Mouse (Mus musculus): ENCODE measurements around the gene Def6. TPM values are rescaled to one million over a fixed set of nuclear protein-coding genes. Genes with fewer than 3 reads are reported as not detected.

Gene Def6
- polyA plus RNA-seq, 1 experiment from 2014 or later, result 27.3 TPM

GRCm38 (mm10) chr17:28180331-28180730, 27.2 kb upstream of the Def6 start:
- Histone ChIP-seq H3K27me3 (replicated peaks; ENCODE audit: control insufficient read depth, insufficient read depth, low read length) (no peaks in the 10 kb centered on the region), H3K4me1 (replicated peaks; ENCODE audit: control insufficient read depth, insufficient read depth, low read length) (peaks cover 35% of the 10 kb centered on the region), H3K36me3 (ENCODE audit: control insufficient read depth, insufficient read depth, low read length) (no peaks in the 10 kb centered on the region), H3K9me3 (ENCODE audit: control insufficient read depth, low read length) (no peaks in the 10 kb centered on the region), H3K9ac (ENCODE audit: low read depth, low read length) (peak overlapping the region; percentile 14; the same call in 1 of the 2 replicates), H3K4me2 (0 out of 2 replicates have a peak overlapping the region, but pooled peaks have one; percentile 2), H3K27ac (ENCODE audit: low read depth, low read length) (peak overlapping the region; percentile 3; the same call in 1 of the 2 replicates), H3K4me3 (ENCODE audit: low read depth, low read length) (no peak overlapping the region)
- ATAC-seq (replicated peaks; ENCODE audit: low FRiP score), result no peak
- WGBS, result 65% methylated on average over 4 of the region's 4 CpGs
- no peak for DNase-seq (ENCODE audit: low spot score)

- Histone ChIP-seq H3K9me3 (ENCODE audit: control insufficient read depth, low read length) (no peaks in the 10 kb centered on the region), H3K4me2 (no peak overlapping the region), H3K36me3 (ENCODE audit: control insufficient read depth, insufficient read depth, low read length) (no peaks in the 10 kb centered on the region), H3K4me1 (replicated peaks; ENCODE audit: control insufficient read depth, insufficient read depth, low read length) (peaks cover 35% of the 10 kb centered on the region), H3K9ac (ENCODE audit: low read depth, low read length) (peak overlapping the region; percentile 14; the same call in 1 of the 2 replicates), H3K27me3 (replicated peaks; ENCODE audit: control insufficient read depth, insufficient read depth, low read length) (no peaks in the 10 kb centered on the region), H3K4me3 (ENCODE audit: low read depth, low read length) (no peak overlapping the region), H3K27ac (ENCODE audit: low read depth, low read length) (no peak overlapping the region; the same call in 1 of the 2 replicates)
- DNase-seq (ENCODE audit: low spot score) (no peak), ATAC-seq (replicated peaks; ENCODE audit: low FRiP score) (no peak)
- WGBS, result 73% methylated on average over 15 of the region's 15 CpGs
Observed at GRCm38 (mm10) chr17:28180783-28181544, 26.6 kb upstream of the Def6 start.

- Histone ChIP-seq H3K4me1 (replicated peaks; ENCODE audit: control insufficient read depth, insufficient read depth, low read length) (peaks cover 15% of the 10 kb centered on the region), H3K9me3 (ENCODE audit: control insufficient read depth, low read length) (no peaks in the 10 kb centered on the region), H3K36me3 (ENCODE audit: control insufficient read depth, insufficient read depth, low read length) (peaks cover 2% of the 10 kb centered on the region; the same call in 1 of the 2 replicates), H3K4me3 (ENCODE audit: low read depth, low read length) (no peak overlapping the region), H3K9ac (ENCODE audit: low read depth, low read length) (peak overlapping the region; percentile 15; the same call in 1 of the 2 replicates), H3K27me3 (replicated peaks; ENCODE audit: control insufficient read depth, insufficient read depth, low read length) (no peaks in the 10 kb centered on the region), H3K27ac (ENCODE audit: low read depth, low read length) (peak overlapping the region; percentile 28), H3K4me2 (no peak overlapping the region)
- WGBS, result 57% methylated on average over 7 of the region's 7 CpGs
- no peak for ATAC-seq (replicated peaks; ENCODE audit: low FRiP score)
- no peak for DNase-seq (ENCODE audit: low spot score)
Observed at GRCm38 (mm10) chr17:28184971-28185638, 22.5 kb upstream of the Def6 start.

GRCm38 (mm10) chr17:28188313-28188712, 19.3 kb upstream of the Def6 start:
- Histone ChIP-seq H3K27ac (ENCODE audit: low read depth, low read length) (no peak overlapping the region), H3K4me3 (ENCODE audit: low read depth, low read length) (no peak overlapping the region), H3K9me3 (ENCODE audit: control insufficient read depth, low read length) (no peaks in the 10 kb centered on the region), H3K36me3 (ENCODE audit: control insufficient read depth, insufficient read depth, low read length) (peaks cover 8% of the 10 kb centered on the region), H3K9ac (ENCODE audit: low read depth, low read length) (no peak overlapping the region), H3K4me1 (replicated peaks; ENCODE audit: control insufficient read depth, insufficient read depth, low read length) (peaks cover 8% of the 10 kb centered on the region), H3K27me3 (replicated peaks; ENCODE audit: control insufficient read depth, insufficient read depth, low read length) (no peaks in the 10 kb centered on the region), H3K4me2 (no peak overlapping the region)
- DNase-seq (ENCODE audit: low spot score) (no peak), ATAC-seq (replicated peaks; ENCODE audit: low FRiP score) (no peak)
- 91% methylated on average over 5 of the region's 5 CpGs for WGBS

- Histone ChIP-seq H3K4me1 (replicated peaks; ENCODE audit: control insufficient read depth, insufficient read depth, low read length) (no peaks in the 10 kb centered on the region), H3K9ac (ENCODE audit: low read depth, low read length) (no peak overlapping the region), H3K27ac (ENCODE audit: low read depth, low read length) (no peak overlapping the region), H3K36me3 (ENCODE audit: control insufficient read depth, insufficient read depth, low read length) (peaks cover 11% of the 10 kb centered on the region), H3K4me3 (ENCODE audit: low read depth, low read length) (no peak overlapping the region), H3K27me3 (replicated peaks; ENCODE audit: control insufficient read depth, insufficient read depth, low read length) (no peaks in the 10 kb centered on the region), H3K9me3 (ENCODE audit: control insufficient read depth, low read length) (no peaks in the 10 kb centered on the region), H3K4me2 (no peak overlapping the region)
- no peak for ATAC-seq (replicated peaks; ENCODE audit: low FRiP score)
- WGBS, result 50% methylated on average over 1 of the region's 1 CpGs
- DNase-seq (ENCODE audit: low spot score), result no peak
Observed at GRCm38 (mm10) chr17:28192754-28193153, 14.8 kb upstream of the Def6 start.

GRCm38 (mm10) chr17:28193559-28193958, 14.0 kb upstream of the Def6 start:
- H3K4me1 ChIP-seq (replicated peaks; ENCODE audit: control insufficient read depth, insufficient read depth, low read length), result no peaks in the 10 kb centered on the region
- DNase-seq (ENCODE audit: low spot score), result no peak
- no peak overlapping the region for H3K27ac ChIP-seq (ENCODE audit: low read depth, low read length)
- no peaks in the 10 kb centered on the region for H3K27me3 ChIP-seq (replicated peaks; ENCODE audit: control insufficient read depth, insufficient read depth, low read length)
- H3K9me3 ChIP-seq (ENCODE audit: control insufficient read depth, low read length), result no peaks in the 10 kb centered on the region
- H3K4me3 ChIP-seq (ENCODE audit: low read depth, low read length), result no peak overlapping the region
- peaks cover 11% of the 10 kb centered on the region for H3K36me3 ChIP-seq (ENCODE audit: control insufficient read depth, insufficient read depth, low read length)
- H3K4me2 ChIP-seq, result no peak overlapping the region
- no peak for ATAC-seq (replicated peaks; ENCODE audit: low FRiP score)
- 72% methylated on average over 3 of the region's 3 CpGs for WGBS
- no peak overlapping the region for H3K9ac ChIP-seq (ENCODE audit: low read depth, low read length)

GRCm38 (mm10) chr17:28195033-28195432, 12.5 kb upstream of the Def6 start:
- H3K4me1 ChIP-seq (replicated peaks; ENCODE audit: control insufficient read depth, insufficient read depth, low read length), result no peaks in the 10 kb centered on the region
- H3K9ac ChIP-seq (ENCODE audit: low read depth, low read length), result no peak overlapping the region
- no peak overlapping the region for H3K27ac ChIP-seq (ENCODE audit: low read depth, low read length)
- no peaks in the 10 kb centered on the region for H3K27me3 ChIP-seq (replicated peaks; ENCODE audit: control insufficient read depth, insufficient read depth, low read length)
- no peak overlapping the region for H3K4me3 ChIP-seq (ENCODE audit: low read depth, low read length)
- H3K4me2 ChIP-seq, result no peak overlapping the region
- peaks cover 8% of the 10 kb centered on the region for H3K36me3 ChIP-seq (ENCODE audit: control insufficient read depth, insufficient read depth, low read length)
- no peaks in the 10 kb centered on the region for H3K9me3 ChIP-seq (ENCODE audit: control insufficient read depth, low read length)
- ATAC-seq (replicated peaks; ENCODE audit: low FRiP score), result no peak
- DNase-seq (ENCODE audit: low spot score), result no peak
- WGBS, result 89% methylated on average over 10 of the region's 10 CpGs

GRCm38 (mm10) chr17:28197646-28198045, 9.9 kb upstream of the Def6 start:
- H3K27me3 ChIP-seq (replicated peaks; ENCODE audit: control insufficient read depth, insufficient read depth, low read length), result no peaks in the 10 kb centered on the region
- H3K36me3 ChIP-seq (ENCODE audit: control insufficient read depth, insufficient read depth, low read length), result peaks cover 13% of the 10 kb centered on the region; the same call in 1 of the 2 replicates
- ATAC-seq (replicated peaks; ENCODE audit: low FRiP score) (no peak), DNase-seq (ENCODE audit: low spot score) (no peak)
- no peak overlapping the region for H3K4me3 ChIP-seq (ENCODE audit: low read depth, low read length)
- no peaks in the 10 kb centered on the region for H3K4me1 ChIP-seq (replicated peaks; ENCODE audit: control insufficient read depth, insufficient read depth, low read length)
- H3K4me2 ChIP-seq, result no peak overlapping the region
- H3K27ac ChIP-seq (ENCODE audit: low read depth, low read length), result no peak overlapping the region
- no peaks in the 10 kb centered on the region for H3K9me3 ChIP-seq (ENCODE audit: control insufficient read depth, low read length)
- 78% methylated on average over 18 of the region's 18 CpGs for WGBS
- no peak overlapping the region for H3K9ac ChIP-seq (ENCODE audit: low read depth, low read length)

All from liver, embryonic 11.5 days (tissue).